Mouse (Mus musculus) heart, embryonic 13.5 days (tissue): ENCODE data around the gene Tram2. TPM values are rescaled to one million over a fixed set of nuclear protein-coding genes. Genes with fewer than 3 reads are reported as not detected.

Experiments used
- ATAC-seq: fragments of 200-750 bp; cut with Nextera tagmentation; 2 replicates; pipeline ENCODE4 v1.8.0; 2017; ENCODE audit warnings: moderate TSS enrichment; ENCODE audit not compliant: insufficient number of reproducible peaks, low FRiP score, low TSS enrichment; ENCODE audit errors: extremely low read depth
- H3K27ac ChIP-seq: fragments of 300-500 bp; sonication (generic); replicated peaks from 2 replicates; pipeline ENCODE4 v1.5.1; 2015; ENCODE audit warnings: moderate library complexity, mild to moderate bottlenecking, inconsistent platforms
- H3K27me3 ChIP-seq: fragments of 300-500 bp; sonication (generic); replicated peaks from 2 replicates; pipeline ENCODE4 v1.6.1; 2015; ENCODE audit warnings: mild to moderate bottlenecking, inconsistent platforms
- H3K36me3 ChIP-seq: fragments of 300-500 bp; sonication (generic); 2 replicates; pipeline ENCODE4 v1.6.1; 2015; ENCODE audit warnings: mild to moderate bottlenecking, inconsistent platforms
- H3K4me1 ChIP-seq: fragments of 300-500 bp; sonication (generic); 2 replicates; pipeline ENCODE4 v1.6.1; 2015; ENCODE audit warnings: inconsistent platforms
- H3K4me2 ChIP-seq: fragments of 300-500 bp; sonication (generic); 2 replicates; pipeline ENCODE4 v1.6.1; 2015; ENCODE audit warnings: inconsistent platforms, mild to moderate bottlenecking, moderate library complexity
- H3K4me3 ChIP-seq: fragments of 300-500 bp; sonication (generic); 2 replicates; pipeline ENCODE4 v1.5.1; 2015; ENCODE audit warnings: moderate library complexity, mild to moderate bottlenecking, inconsistent platforms
- H3K9ac ChIP-seq: fragments of 300-500 bp; sonication (generic); 2 replicates; pipeline ENCODE4 v1.6.1; 2015; ENCODE audit warnings: inconsistent platforms, mild to moderate bottlenecking, moderate library complexity
- H3K9me3 ChIP-seq: fragments of 300-500 bp; sonication (generic); 2 replicates; pipeline ENCODE4 v1.6.1; 2016; ENCODE audit warnings: inconsistent platforms
- WGBS: fragments of 180-500 bp; shearing (Covaris S2); methylation state at CpG from one replicate; pipeline ENCODE4 v1.1.7; 2015; ENCODE audit warnings: mixed read lengths; 5-methylcytosine and 5-hydroxymethylcytosine counted together
- polyA plus RNA-seq: library from polyadenylated mRNA; unstranded; fragments of >200 nt; fragmentation: Nextera tagmentation; extraction: Ambion mirVana; gene quantifications from 2 replicates; pipeline ENCODE4 v1.2.1, GENCODE M21; 2015

Tram2 gene
- 4.3 and 4.4 TPM in 2 replicates for polyA plus RNA-seq

DNA sequence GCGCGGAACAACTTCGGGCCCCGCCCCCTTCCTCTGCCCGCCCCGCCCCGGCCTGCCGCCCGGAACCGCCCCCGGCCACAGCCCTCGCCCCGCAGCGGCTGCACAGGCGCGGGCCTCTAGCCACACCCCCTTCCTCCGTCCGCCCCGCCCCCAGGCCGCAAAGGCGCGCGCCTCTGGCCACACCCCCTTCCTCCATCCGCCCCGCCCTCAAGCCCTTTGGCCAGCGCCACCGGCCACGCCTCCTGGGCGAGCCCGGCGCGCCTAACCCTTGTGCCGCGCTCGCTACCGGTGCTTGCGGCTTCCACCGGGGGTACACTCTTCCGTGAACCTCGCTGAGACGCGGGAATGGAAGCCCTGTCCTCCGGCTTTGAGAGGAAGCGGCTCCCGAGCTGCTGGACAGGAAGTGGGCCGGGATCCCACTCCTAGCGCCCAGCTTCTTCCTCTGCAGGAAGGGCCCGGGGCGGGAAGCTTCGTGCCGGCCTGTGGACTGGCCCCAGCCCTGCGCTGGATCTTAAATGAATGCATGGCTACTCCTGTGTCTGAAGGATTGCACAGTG lies at the start of gene Tram2:
Gene Tram2, minus strand, starts transcription at position 13 of the 557 bp plus-strand sequence.
- peak; percentile 87 for ATAC-seq
- peak within 1 kb of the TSS; percentile 88 for H3K9ac ChIP-seq

DNA sequence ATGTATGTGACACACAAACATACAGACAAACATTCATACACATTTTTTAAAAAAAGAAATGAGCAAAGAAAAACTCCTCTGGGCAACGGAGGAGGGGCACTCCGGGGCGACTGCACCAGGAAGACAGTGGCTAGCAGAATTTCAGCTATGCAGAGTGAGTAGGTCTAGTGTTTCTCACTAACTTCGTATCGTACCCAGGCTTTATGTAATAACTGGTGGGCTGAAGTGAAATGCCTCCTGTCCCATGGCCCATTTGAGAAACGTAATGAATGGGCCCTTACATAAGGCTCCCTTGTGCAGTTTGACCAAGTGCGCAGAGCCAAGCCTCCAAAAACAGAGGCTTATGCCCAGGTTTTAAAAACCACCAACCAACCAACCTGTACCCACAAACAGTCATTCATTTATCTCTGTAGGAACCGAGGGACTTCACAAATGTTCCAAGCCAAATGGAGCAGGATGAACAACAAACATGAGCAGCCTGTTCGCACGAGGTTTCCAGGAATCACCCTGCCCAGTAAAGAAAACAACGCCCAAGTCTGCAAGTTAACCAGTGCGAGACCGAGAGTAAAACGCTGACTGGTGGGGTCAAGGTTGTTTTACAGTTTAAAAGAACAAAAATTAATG lies 45.8 kb upstream of the Tram2 start:
- no peaks in the 10 kb centered on the region for H3K4me1 ChIP-seq
- H3K27ac ChIP-seq: no peak overlapping the region
- no peak overlapping the region for H3K4me2 ChIP-seq
- no peaks in the 10 kb centered on the region for H3K27me3 ChIP-seq
- no peak overlapping the region for H3K4me3 ChIP-seq
- H3K9me3 ChIP-seq: peaks cover 4% of the 10 kb centered on the region; the same call in 1 of the 2 replicates
- no peak for ATAC-seq
- H3K9ac ChIP-seq: no peak overlapping the region
- no peaks in the 10 kb centered on the region for H3K36me3 ChIP-seq
- 70% methylated on average over 14 of the region's 14 CpGs for WGBS

More for the DNA sequence above, at the start of gene Tram2:
- no peaks in the 10 kb centered on the region for H3K27me3 ChIP-seq
- no peaks in the 10 kb centered on the region for H3K9me3 ChIP-seq
- H3K4me1 ChIP-seq: peaks cover 47% of the 10 kb centered on the region
- H3K4me3 ChIP-seq: peak within 1 kb of the TSS; percentile 85
- peak within 1 kb of the TSS; percentile 93 for H3K27ac ChIP-seq
- H3K4me2 ChIP-seq: peak within 1 kb of the TSS; percentile 84
- H3K36me3 ChIP-seq: no peaks in the 10 kb centered on the region
- WGBS: under 1% methylated on average over 36 of the region's 52 CpGs

DNA sequence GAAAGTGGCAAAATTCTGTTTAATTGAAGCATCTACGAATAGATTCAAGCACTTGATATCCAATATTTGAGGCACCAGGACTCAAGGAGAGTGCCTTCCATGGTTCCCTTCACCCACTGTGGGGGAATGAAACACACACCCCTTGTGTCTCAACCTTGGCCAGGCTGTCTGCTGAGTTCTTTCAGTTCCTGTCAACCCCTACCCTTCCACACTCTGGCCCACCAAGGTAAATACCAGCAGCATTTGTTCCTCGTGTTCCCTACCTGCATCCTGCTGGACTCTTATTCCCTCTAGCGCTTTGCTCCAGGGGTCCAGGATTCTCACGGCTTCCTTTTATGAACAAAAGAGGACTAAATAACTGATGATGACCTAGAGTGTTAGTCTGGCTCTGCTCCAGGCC lies 24.8 kb upstream of the Tram2 start:
- H3K4me2 ChIP-seq: no peak overlapping the region
- H3K27ac ChIP-seq: no peak overlapping the region
- 78% methylated on average over 4 of the region's 4 CpGs for WGBS
- ATAC-seq: no peak
- H3K4me3 ChIP-seq: no peak overlapping the region
- no peaks in the 10 kb centered on the region for H3K36me3 ChIP-seq
- peaks cover 10% of the 10 kb centered on the region for H3K4me1 ChIP-seq
- H3K27me3 ChIP-seq: no peaks in the 10 kb centered on the region
- H3K9ac ChIP-seq: no peak overlapping the region
- no peaks in the 10 kb centered on the region for H3K9me3 ChIP-seq

DNA sequence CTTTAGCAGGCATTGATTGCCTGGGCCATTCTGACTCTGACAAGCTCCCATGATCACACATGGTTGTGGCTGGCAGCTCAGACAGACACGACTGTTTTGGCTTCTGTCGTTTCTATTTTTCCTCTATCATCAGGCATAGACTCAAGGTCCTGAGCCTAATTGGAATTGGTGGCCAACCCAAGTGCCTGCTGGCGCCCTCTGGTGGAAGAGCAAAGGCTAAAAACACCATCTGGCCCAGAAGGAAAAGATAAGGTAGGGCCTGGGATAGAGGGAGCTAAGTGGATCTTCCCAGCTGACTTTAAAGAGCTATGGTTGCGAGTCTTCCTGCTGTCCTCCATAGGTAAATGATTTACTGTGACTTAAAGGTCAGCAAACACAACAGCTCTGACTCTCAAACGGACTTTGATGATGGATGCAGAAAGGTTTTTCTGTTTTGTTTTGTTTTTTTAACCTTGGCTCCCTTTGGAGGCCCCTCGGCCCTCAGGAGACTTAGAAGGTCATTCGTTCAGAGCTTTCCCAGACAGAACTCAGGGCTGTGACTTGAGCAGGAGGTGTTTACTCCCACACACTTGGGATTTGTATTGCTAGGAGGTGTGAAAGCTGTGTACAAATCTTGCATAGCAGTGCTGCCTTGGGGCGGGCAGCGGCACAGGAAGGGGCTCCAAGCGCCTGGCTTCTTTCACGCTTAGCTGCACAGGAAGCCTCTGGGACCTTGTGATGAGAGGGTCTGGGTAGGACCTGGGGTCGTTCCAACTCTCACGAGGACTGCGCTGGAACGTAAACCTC lies 22.4 kb upstream of the Tram2 start:
- H3K27ac ChIP-seq: peak overlapping the region; percentile 65
- H3K4me3 ChIP-seq: no peak overlapping the region
- H3K36me3 ChIP-seq: no peaks in the 10 kb centered on the region
- no peaks in the 10 kb centered on the region for H3K9me3 ChIP-seq
- no peak overlapping the region for H3K4me2 ChIP-seq
- WGBS: 38% methylated on average over 15 of the region's 15 CpGs
- peaks cover 10% of the 10 kb centered on the region for H3K4me1 ChIP-seq
- H3K9ac ChIP-seq: no peak overlapping the region
- no peaks in the 10 kb centered on the region for H3K27me3 ChIP-seq
- ATAC-seq: 0 out of 2 replicates have a peak, but pooled peaks have one; percentile 42

DNA sequence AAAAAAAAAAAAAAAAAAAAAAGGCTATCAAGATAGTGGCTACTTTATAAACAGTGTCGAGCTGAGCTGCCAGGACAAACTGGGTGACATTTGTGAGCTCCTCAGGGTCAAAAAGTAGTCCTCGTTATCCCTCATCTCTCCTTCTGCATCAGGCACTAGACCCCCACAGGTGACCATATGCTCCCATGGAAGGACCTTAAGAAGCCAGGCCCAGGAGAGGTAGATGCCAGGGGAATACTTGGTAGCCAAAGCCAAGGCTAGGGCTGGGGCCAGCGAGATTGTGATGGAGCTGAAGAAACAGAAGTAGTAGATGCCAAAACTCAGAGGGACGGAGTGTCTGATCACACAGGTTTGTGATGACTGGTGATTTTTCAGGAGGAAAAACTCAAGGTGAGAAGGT lies 21.7 kb upstream of the Tram2 start:
- H3K4me3 ChIP-seq: no peak overlapping the region

DNA sequence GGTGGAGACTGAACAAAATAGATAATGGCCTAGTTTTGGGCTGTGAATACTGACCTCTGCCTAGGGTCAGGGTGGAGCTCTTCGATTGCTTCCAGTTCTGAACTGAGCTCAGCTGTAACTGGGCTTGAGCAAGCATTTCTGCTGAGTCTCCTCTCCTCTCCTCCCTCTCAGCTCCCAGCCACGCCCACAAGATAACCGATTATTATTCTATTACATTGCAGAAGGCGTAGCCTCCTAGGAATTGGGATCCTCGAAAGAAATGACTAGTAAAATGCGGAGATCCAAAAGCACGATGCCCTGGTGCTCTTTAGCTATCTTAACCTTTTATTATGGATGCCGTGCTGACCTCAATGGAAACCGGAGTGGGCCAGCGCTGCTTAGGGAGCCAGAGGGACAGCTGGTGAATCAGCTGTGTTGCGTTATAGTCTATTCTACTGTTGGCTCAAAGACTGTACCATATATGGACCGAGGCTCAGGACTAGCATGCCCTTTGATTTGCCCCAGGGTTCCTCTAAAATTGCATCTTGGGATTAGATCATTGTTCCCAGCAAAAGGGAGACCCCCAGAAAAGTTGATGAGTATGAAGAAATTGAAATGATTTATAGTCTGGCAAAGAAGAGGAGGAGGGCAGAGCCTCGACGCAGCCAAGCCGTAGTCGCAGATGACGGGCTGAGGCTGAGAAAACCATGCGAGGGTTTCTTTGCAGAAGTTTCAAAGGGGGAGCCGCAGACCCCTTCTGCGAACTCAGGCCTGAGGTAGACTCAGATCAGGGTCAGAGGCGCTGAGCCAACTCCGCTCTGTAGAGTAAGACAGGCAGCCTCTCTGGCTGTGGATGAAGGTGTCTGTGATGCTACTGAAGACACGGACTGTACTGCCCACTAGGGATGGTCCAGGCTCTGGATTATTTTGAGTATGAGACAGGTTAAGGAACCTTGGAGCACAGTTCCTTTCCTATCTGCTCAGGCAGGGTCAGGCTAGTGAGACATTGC lies 18.3 kb upstream of the Tram2 start:
- no peak overlapping the region for H3K4me3 ChIP-seq
- 80% methylated on average over 23 of the region's 23 CpGs for WGBS
- no peak overlapping the region for H3K9ac ChIP-seq
- H3K27me3 ChIP-seq: no peaks in the 10 kb centered on the region
- no peaks in the 10 kb centered on the region for H3K36me3 ChIP-seq
- no peak overlapping the region for H3K27ac ChIP-seq
- H3K9me3 ChIP-seq: no peaks in the 10 kb centered on the region
- no peak for ATAC-seq
- H3K4me2 ChIP-seq: no peak overlapping the region
- peaks cover 10% of the 10 kb centered on the region for H3K4me1 ChIP-seq

More for the DNA sequence above, 21.7 kb upstream of the Tram2 start:
- Histone ChIP-seq H3K4me2 (no peak overlapping the region), H3K27ac (peak overlapping the region; percentile 65; the same call in 1 of the 2 replicates), H3K27me3 (no peaks in the 10 kb centered on the region), H3K9ac (no peak overlapping the region), H3K9me3 (no peaks in the 10 kb centered on the region), H3K36me3 (no peaks in the 10 kb centered on the region), H3K4me1 (peaks cover 10% of the 10 kb centered on the region)
- 78% methylated on average over 4 of the region's 4 CpGs for WGBS
- no peak for ATAC-seq

DNA sequence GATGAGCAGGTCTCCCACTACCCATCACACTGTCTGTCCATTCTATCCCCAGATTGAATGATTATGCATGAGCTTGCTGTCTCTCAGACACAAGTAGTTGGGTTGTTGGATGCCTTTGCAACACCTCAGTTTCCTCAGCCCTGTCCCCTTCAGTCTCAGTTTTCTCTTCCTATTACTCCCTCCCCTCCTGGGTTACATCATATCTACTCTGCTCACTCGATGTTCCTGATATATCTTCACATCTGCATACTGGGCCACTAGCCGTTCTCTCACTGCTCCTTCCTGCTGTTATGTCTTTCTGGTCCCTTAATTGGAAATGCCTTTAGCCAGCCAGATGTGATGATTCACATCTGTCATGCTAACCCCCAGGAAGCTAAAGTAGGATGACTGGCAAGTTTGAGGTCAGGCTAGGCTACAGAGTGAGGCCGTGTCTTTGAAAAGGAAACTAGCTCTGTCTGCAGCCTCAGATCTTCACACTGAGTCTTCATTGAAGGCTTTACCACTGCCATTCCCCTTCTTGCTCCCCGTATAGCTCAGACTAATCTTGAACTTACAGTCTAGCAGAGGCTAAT lies 15.7 kb upstream of the Tram2 start:
- Histone ChIP-seq H3K36me3 (no peaks in the 10 kb centered on the region), H3K4me2 (no peak overlapping the region), H3K4me3 (no peak overlapping the region), H3K27ac (no peak overlapping the region), H3K9me3 (no peaks in the 10 kb centered on the region), H3K4me1 (peaks cover 12% of the 10 kb centered on the region), H3K9ac (no peak overlapping the region), H3K27me3 (no peaks in the 10 kb centered on the region)
- ATAC-seq: no peak
- 45% methylated on average over 4 of the region's 4 CpGs for WGBS

DNA sequence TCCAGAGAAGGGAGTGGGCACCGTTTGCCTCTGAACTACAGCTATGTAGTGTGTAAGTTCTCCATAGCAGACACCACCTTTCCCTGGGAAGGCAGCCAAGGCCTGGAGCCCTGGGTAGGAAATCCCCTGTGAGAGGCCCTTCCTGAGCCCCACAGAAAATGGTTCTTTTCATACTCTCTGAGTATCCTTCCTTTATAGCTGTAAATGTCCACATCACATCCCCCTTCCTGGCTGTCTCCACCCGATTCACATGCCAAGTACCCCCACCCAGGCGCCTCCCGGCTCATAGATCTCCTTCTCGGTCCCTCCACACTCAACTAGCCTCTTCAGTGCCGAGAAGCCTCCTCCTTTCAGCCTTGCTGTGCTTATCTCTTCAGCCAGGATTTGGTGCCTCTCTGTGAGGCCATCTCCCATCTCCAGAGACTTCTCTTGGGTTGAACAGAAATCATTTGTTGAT lies 10.7 kb upstream of the Tram2 start:
- ATAC-seq: no peak

DNA sequence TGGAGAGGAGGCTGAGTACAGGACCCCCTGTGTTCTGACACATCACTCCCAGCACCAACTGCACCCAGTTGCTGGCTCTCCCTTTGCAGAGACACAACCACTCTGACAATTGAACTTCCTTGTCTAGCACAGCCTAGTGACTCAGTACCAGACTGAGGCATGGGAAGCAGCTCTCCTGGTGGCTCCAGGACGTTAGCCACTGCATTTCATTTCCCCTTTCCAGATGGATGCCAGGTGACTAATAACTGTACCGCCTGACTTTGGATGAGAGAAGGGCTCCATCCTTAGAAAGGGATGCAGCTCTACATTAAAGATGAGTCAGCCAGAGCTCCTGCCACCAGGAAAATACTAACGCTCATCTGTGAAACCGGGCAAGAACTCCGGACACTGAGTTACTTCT lies 7.3 kb upstream of the Tram2 start:
- Histone ChIP-seq H3K4me2 (no peak overlapping the region), H3K27ac (no peak overlapping the region), H3K9me3 (no peaks in the 10 kb centered on the region), H3K27me3 (no peaks in the 10 kb centered on the region), H3K36me3 (no peaks in the 10 kb centered on the region), H3K9ac (no peak overlapping the region), H3K4me3 (no peak overlapping the region), H3K4me1 (peaks cover 22% of the 10 kb centered on the region)
- no peak for ATAC-seq
- WGBS: 66% methylated on average over 5 of the region's 5 CpGs

More for the DNA sequence above, 10.7 kb upstream of the Tram2 start:
- Histone ChIP-seq H3K9ac (peak overlapping the region; percentile 8; the same call in 1 of the 2 replicates), H3K4me2 (peak overlapping the region; percentile 20; the same call in 1 of the 2 replicates), H3K4me1 (peaks cover 22% of the 10 kb centered on the region), H3K9me3 (no peaks in the 10 kb centered on the region), H3K27ac (peak overlapping the region; percentile 79), H3K36me3 (no peaks in the 10 kb centered on the region), H3K4me3 (no peak overlapping the region), H3K27me3 (no peaks in the 10 kb centered on the region)
- 26% methylated on average over 6 of the region's 6 CpGs for WGBS

DNA sequence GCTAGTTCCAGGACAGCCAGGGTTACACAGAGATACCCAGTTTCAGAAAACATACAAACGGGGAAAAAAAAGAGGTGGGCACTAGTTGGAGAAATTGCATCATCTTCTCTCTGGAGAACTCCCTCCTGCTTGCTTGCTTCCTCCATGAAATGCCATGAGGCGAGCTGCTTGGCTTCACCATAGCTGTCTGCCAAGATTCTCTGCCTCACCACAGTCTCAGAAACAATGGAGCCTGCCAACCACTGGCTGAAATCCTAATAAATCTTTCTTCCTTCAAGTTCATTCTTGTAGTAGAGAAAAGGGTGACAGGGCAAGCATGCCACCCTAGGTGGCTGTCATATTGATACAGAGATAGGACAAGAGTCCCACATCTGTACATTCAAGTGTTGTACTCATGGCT lies 5.6 kb upstream of the Tram2 start:
- Histone ChIP-seq H3K9ac (no peak overlapping the region), H3K4me3 (no peak overlapping the region), H3K4me2 (no peak overlapping the region), H3K9me3 (no peaks in the 10 kb centered on the region), H3K27me3 (no peaks in the 10 kb centered on the region), H3K36me3 (no peaks in the 10 kb centered on the region), H3K27ac (no peak overlapping the region), H3K4me1 (peaks cover 11% of the 10 kb centered on the region)
- ATAC-seq: no peak
- WGBS: 67% methylated on average over 2 of the region's 2 CpGs
